Mouse (Mus musculus) gastrocnemius, postnatal 10 days (tissue): ENCODE data around the gene Rabep1. TPM values are rescaled to one million over a fixed set of nuclear protein-coding genes. Genes with fewer than 3 reads are reported as not detected.
A peak's percentile ranks its signal among the peaks of the same experiment; 100 is the strongest.

Source experiments
- DNase-seq: peaks from one replicate; pipeline ENCODE4 v3.0.0; 2021; ENCODE audit warnings: mixed read lengths
- total RNA-seq, 2 experiments: library from RNA; stranded (reverse); gene quantifications; 2 replicates each; pipeline ENCODE4 v1.2.3; 2021

The Rabep1 gene
- total RNA-seq, 2 experiments from 2014 or later: 27.5 to 30.4 TPM

DNA sequence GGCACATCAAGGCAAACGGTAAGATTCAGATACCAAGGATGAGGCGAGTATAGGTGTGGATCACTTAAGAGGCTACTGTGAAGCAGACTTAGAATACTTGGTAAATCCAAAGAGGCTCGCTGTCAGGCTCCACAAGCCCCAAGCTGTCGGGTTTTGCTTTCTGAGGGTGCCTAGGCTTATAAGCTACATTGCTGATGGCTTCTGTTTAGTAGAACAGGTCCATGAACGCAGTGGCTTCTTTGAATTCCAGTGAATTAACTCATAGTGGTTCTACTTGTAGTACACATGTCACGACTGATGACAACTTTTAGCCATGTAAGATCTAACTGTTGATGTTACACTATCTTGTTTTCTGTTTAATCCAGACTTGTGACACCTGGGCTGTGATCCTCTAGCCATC, 132.7 kb downstream of the Rabep1 start:
- DNase-seq: no peak

DNA sequence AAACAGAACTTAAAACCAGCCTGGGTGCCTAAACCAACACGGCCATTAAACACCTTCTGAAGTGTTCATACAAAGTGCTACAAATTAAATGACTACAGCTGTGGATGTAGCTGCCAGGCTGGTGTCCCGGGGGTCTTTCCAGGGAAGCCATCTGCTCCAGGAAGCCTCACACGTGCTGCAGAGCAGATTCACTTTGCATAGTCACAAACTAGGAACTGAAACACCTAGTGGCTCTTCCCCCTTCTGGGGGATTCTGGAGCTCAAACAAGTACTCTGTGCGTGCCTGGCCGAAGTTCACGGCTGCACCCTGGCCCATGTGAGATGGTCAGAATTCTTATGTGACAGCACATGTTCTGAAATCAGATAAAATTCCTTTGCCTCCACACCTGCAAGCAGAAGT, 135.7 kb downstream of the Rabep1 start:
- no peak for DNase-seq

DNA sequence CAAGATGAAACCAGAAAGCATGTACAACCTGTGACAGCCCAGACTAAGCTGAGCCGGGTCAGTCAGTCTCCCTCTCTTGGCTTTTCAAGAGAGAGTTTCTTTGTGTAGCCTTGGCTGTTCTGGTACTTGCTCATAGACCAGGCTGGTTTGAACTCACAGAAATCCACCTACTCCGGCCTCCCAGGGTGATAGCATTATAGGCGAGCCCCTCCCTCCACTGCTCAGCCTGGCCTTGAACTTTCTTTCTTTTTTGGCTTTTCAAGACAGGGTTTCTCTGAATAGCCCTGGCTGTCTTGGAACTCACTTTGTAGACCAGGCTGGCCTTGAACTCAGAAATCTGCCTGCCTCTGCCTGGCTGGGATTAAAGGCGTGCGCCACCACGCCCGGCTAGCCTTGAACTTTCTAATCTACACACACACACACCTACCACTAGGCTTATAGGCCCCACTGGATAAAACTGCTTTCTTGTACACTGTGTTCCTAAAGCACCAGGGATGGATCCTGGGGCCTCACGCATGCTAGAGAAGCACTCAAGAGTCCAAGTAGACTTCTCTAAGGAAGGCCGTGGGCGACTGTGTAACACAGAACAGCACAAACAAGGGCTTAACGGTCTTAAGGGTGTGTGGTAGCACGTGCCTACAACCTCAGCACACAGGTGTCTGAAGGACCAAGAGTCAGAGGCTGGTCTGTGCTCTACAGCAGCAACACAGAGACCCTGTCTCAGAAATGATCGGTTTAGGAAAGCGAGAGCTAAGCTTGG, 136.4 kb downstream of the Rabep1 start:
- no peak for DNase-seq

DNA sequence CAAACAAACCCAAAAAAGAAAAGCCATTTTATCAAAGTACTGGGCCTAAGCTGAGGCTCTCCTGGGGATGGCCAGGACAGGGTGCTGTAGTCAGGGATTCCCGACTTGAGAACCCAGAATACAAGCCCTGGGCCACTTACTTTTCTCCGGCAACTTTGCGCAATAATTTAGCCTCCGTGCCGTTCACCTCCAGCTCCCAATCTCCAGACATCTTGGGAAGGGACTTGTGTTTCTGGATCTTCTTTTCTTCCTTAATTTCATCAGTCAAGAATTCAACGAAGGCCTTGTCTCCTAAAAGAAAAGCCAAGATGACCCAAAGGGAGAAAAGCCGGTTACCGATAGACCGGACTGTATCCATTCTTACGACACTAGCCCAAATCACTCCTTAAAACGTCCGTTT, 137.5 kb downstream of the Rabep1 start:
- DNase-seq: no peak

DNA sequence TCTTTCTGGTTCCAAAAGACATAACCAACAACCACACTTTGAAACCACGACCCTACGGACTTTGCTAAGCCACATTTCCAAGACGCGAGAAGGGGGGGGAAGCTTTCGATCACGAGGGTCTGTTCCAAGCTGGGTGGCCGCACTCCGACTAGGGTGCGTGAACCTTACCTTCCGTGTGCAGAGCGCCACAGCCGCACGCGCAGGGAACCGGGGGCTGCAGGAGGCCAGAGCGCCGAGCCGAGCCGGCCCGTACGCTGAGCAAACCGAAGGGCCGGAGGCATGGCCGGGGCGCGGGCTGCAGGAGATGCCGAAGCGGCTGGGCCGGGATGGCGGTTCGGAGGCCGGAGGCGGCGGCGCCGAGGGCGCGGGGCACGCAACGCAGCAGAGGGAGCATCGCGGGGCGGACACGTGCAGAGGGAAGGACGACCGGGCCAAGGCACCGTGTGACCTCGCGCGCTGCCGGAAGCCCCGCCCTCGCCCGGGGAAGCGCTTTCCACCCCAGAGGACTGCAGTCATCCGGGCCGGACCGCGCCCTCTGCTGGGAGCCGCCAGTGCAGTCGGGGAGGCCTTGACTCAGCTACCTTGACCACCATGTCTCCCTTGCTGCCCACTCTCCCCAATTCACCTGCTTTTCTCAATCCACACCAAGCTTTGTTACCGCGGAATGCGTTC, 138.1 kb downstream of the Rabep1 start, which contains the start of gene C1qbp:
TSS of gene C1qbp (minus strand) at position 470 of the 672 bp plus-strand sequence.
- peak; percentile 99 for DNase-seq

Other genes starting within 250 kb of the Rabep1 start
- not detected for gene 4930544D05Rik, start 228.9 kb upstream of the Rabep1 start, total RNA-seq
- gene Chrne, start 225.6 kb upstream of the Rabep1 start, total RNA-seq: 10 to 100 TPM; 30.7 to 35.0 TPM
- under 1 TPM; 0.12 to 0.29 TPM for gene Gp1ba, start 205.7 kb upstream of the Rabep1 start, total RNA-seq
- gene Rnf167, start 197.5 kb upstream of the Rabep1 start, total RNA-seq: 10 to 100 TPM; 41.9 to 43.7 TPM
- 100 to 1,000 TPM; 252 to 283 TPM for gene Slc25a11, start 197.3 kb upstream of the Rabep1 start, total RNA-seq
- gene Pfn1, start 190.1 kb upstream of the Rabep1 start, total RNA-seq: 100 to 1,000 TPM; 465 to 491 TPM
- gene Eno3, start 187.6 kb upstream of the Rabep1 start, total RNA-seq: 1,000 to 10,000 TPM; 5,193 to 5,983 TPM
- 100 to 1,000 TPM; 131 to 133 TPM for gene Spag7, start 175.4 kb upstream of the Rabep1 start, total RNA-seq
- gene Camta2, start 156.7 kb upstream of the Rabep1 start, total RNA-seq: 10 to 100 TPM; 20.6 to 21.8 TPM
- 1 to 10 TPM; 1.6 to 2.5 TPM for gene Inca1, start 144.6 kb upstream of the Rabep1 start, total RNA-seq
- 100 to 1,000 TPM; 195 to 205 TPM for gene Kif1c, start 144.2 kb upstream of the Rabep1 start, total RNA-seq
- gene Zfp3, start 80.6 kb upstream of the Rabep1 start, total RNA-seq: 10 to 100 TPM; 11.6 to 12.4 TPM
- gene Scimp, start 32.2 kb upstream of the Rabep1 start, total RNA-seq: not detected
- gene Nup88, start 125.2 kb downstream of the Rabep1 start, total RNA-seq: 10 to 100 TPM; 50.1 to 52.0 TPM
- gene Rpain, start 125.4 kb downstream of the Rabep1 start, total RNA-seq: 10 to 100 TPM; 14.0 to 15.3 TPM
- 100 to 1,000 TPM; 158 to 183 TPM for gene C1qbp, start 138.2 kb downstream of the Rabep1 start, total RNA-seq
- 10 to 100 TPM; 10.7 to 13.3 TPM for gene Dhx33, start 159.7 kb downstream of the Rabep1 start, total RNA-seq
- gene Mis12, start 174.8 kb downstream of the Rabep1 start, total RNA-seq: 1 to 10 TPM; 5.4 to 8.2 TPM
- 10 to 100 TPM; 15.2 to 17.4 TPM for gene Derl2, start 175.1 kb downstream of the Rabep1 start, total RNA-seq
- 1 to 10 TPM; 4.0 to 5.5 TPM for gene 6330403K07Rik, start 188.7 kb downstream of the Rabep1 start, total RNA-seq